Mouse (Mus musculus): ENCODE results near the gene Itgb3bp.

DNA sequence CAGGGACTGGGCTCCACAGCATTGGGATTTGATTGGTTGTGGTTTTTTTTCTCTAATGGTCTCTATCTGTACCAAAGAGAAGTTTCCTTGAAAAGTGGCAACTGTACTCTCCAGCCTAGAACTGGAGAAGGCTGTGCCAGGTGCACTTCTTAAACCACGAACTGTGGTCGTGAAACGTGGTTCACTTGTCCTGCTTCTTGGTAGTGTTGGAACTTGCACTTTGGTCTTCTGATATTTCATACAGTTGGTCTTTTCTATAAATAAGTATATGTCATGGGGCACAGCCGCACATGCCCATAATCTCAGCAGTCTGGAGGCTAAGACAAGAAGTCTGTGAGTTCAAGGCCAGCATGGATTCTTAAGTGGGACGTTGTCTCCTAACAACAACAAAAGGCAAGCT, 6.7 kb upstream of the Itgb3bp start:
- TF ChIP-seq CTCF (IDR thresholded peaks at IDR 0.05; ENCODE audit: control insufficient read depth, insufficient read depth, insufficient replicate concordance, low read depth, low read length) (no peak), POLR2A (IDR thresholded peaks at IDR 0.05; ENCODE audit: control insufficient read depth, low read depth, low read length) (no peak)
